Mouse (Mus musculus): ENCODE measurements at regions not wholly inside any gene's neighbourhood (a gene's known extent, or its start where the extent isn't known, plus 50 kb on each side); places are given as distances from the start of the nearest gene placed in this dataset.

DNA sequence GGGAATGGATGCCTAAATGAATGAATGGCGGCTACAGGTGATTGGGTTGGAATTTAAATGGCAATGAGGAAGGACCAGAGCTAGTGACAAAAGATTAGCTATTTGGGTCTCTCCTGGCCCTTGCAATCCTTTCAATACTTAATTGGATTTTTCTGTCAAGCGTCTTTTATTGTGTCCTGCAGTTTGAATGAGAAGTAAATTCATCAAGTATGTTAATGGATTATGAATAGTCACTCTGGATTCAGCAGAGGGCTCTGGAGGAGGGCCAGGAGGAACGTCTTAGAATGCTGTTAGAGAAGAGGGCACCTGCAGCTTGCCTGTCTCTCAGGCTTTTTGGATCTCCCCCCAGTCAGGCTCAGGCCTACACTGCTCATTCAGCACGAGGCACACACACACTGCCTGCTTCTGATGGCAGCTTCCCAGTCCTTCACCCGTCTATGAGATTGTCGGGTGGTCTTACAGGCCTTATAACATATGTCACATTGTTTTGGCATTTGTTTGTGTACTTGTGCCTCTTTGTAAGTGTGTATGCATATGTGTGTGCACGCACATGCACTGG, 197.0 kb upstream of the Stt3b start:
- H3K27ac ChIP-seq (ENCODE audit: low read depth), result no peak overlapping the region
- DNase-seq (ENCODE audit: low spot score) (no peak), ATAC-seq (ENCODE audit: insufficient read depth, low read depth) (no peak)
- no peaks in the 10 kb centered on the region for H3K4me1 ChIP-seq (ENCODE audit: control insufficient read depth, insufficient read depth)
- 77% methylated on average over 7 of the region's 7 CpGs for WGBS
- no peaks in the 10 kb centered on the region for H3K36me3 ChIP-seq (replicated peaks; ENCODE audit: control insufficient read depth, insufficient read depth, low read length)
- H3K4me3 ChIP-seq (ENCODE audit: low read depth, low read length), result no peak overlapping the region
- no peak overlapping the region for H3K9ac ChIP-seq (replicated peaks; ENCODE audit: low read depth, low read length)
- no peak overlapping the region for H3K4me2 ChIP-seq (ENCODE audit: low read depth, low read length)
- H3K27me3 ChIP-seq (ENCODE audit: control insufficient read depth, insufficient read depth, low read length), result no peaks in the 10 kb centered on the region
- H3K9me3 ChIP-seq (replicated peaks; ENCODE audit: control insufficient read depth, low read length), result no peaks in the 10 kb centered on the region
- TF ChIP-seq EP300 (IDR thresholded peaks at IDR 0.05; ENCODE audit: low read depth), result no peak
- no peak for TF ChIP-seq CTCF (IDR thresholded peaks at IDR 0.05; ENCODE audit: low read depth)

- Histone ChIP-seq H3K27ac (ENCODE audit: low read depth) (no peak overlapping the region), H3K4me3 (ENCODE audit: low read depth, low read length) (no peak overlapping the region), H3K9me3 (replicated peaks; ENCODE audit: control insufficient read depth, low read length) (peaks cover 24% of the 10 kb centered on the region), H3K36me3 (replicated peaks; ENCODE audit: control insufficient read depth, insufficient read depth, low read length) (no peaks in the 10 kb centered on the region), H3K27me3 (ENCODE audit: control insufficient read depth, insufficient read depth, low read length) (no peaks in the 10 kb centered on the region), H3K9ac (replicated peaks; ENCODE audit: low read depth, low read length) (no peak overlapping the region), H3K4me2 (ENCODE audit: low read depth, low read length) (no peak overlapping the region), H3K4me1 (ENCODE audit: control insufficient read depth, insufficient read depth) (no peaks in the 10 kb centered on the region)
- ATAC-seq (ENCODE audit: insufficient read depth, low read depth) (no peak), DNase-seq (ENCODE audit: low spot score) (no peak)
- TF ChIP-seq EP300 (IDR thresholded peaks at IDR 0.05; ENCODE audit: low read depth) (no peak), CTCF (IDR thresholded peaks at IDR 0.05; ENCODE audit: low read depth) (no peak)
- WGBS, result 70% methylated on average over 16 of the region's 16 CpGs
Observed at GRCm38 (mm10) chr9:115512835-115513629, 202.8 kb upstream of the Stt3b start.

GRCm38 (mm10) chr9:115517903-115518302, 207.7 kb upstream of the Stt3b start:
- no peaks in the 10 kb centered on the region for H3K27me3 ChIP-seq (ENCODE audit: control insufficient read depth, insufficient read depth, low read length)
- ATAC-seq (ENCODE audit: insufficient read depth, low read depth) (no peak), DNase-seq (ENCODE audit: low spot score) (no peak)
- H3K36me3 ChIP-seq (replicated peaks; ENCODE audit: control insufficient read depth, insufficient read depth, low read length), result no peaks in the 10 kb centered on the region
- no peak for TF ChIP-seq EP300 (IDR thresholded peaks at IDR 0.05; ENCODE audit: low read depth)
- no peak for TF ChIP-seq CTCF (IDR thresholded peaks at IDR 0.05; ENCODE audit: low read depth)
- no peak overlapping the region for H3K4me2 ChIP-seq (ENCODE audit: low read depth, low read length)
- H3K9ac ChIP-seq (replicated peaks; ENCODE audit: low read depth, low read length), result no peak overlapping the region
- H3K27ac ChIP-seq (ENCODE audit: low read depth), result no peak overlapping the region
- peaks cover 24% of the 10 kb centered on the region for H3K9me3 ChIP-seq (replicated peaks; ENCODE audit: control insufficient read depth, low read length)
- no peaks in the 10 kb centered on the region for H3K4me1 ChIP-seq (ENCODE audit: control insufficient read depth, insufficient read depth)
- no peak overlapping the region for H3K4me3 ChIP-seq (ENCODE audit: low read depth, low read length)

GRCm38 (mm10) chr9:115524161-115524560, 213.9 kb upstream of the Stt3b start:
- TF ChIP-seq EP300 (IDR thresholded peaks at IDR 0.05; ENCODE audit: low read depth) (no peak), CTCF (IDR thresholded peaks at IDR 0.05; ENCODE audit: low read depth) (no peak)
- Histone ChIP-seq H3K4me1 (ENCODE audit: control insufficient read depth, insufficient read depth) (no peaks in the 10 kb centered on the region; the same call in 1 of the 2 replicates), H3K4me2 (ENCODE audit: low read depth, low read length) (no peak overlapping the region), H3K9ac (replicated peaks; ENCODE audit: low read depth, low read length) (no peak overlapping the region), H3K9me3 (replicated peaks; ENCODE audit: control insufficient read depth, low read length) (no peaks in the 10 kb centered on the region), H3K27ac (ENCODE audit: low read depth) (no peak overlapping the region), H3K36me3 (replicated peaks; ENCODE audit: control insufficient read depth, insufficient read depth, low read length) (no peaks in the 10 kb centered on the region), H3K27me3 (ENCODE audit: control insufficient read depth, insufficient read depth, low read length) (no peaks in the 10 kb centered on the region), H3K4me3 (ENCODE audit: low read depth, low read length) (no peak overlapping the region)
- WGBS, result 70% methylated on average over 3 of the region's 3 CpGs
- ATAC-seq (ENCODE audit: insufficient read depth, low read depth) (no peak), DNase-seq (ENCODE audit: low spot score) (no peak)

- Histone ChIP-seq H3K36me3 (replicated peaks; ENCODE audit: control insufficient read depth, insufficient read depth, low read length) (no peaks in the 10 kb centered on the region), H3K27ac (ENCODE audit: low read depth) (no peak overlapping the region), H3K9me3 (replicated peaks; ENCODE audit: control insufficient read depth, low read length) (no peaks in the 10 kb centered on the region), H3K4me2 (ENCODE audit: low read depth, low read length) (no peak overlapping the region), H3K4me1 (ENCODE audit: control insufficient read depth, insufficient read depth) (no peaks in the 10 kb centered on the region; the same call in 1 of the 2 replicates), H3K4me3 (ENCODE audit: low read depth, low read length) (no peak overlapping the region), H3K27me3 (ENCODE audit: control insufficient read depth, insufficient read depth, low read length) (no peaks in the 10 kb centered on the region), H3K9ac (replicated peaks; ENCODE audit: low read depth, low read length) (no peak overlapping the region)
- no peak for DNase-seq (ENCODE audit: low spot score)
- 64% methylated on average over 5 of the region's 5 CpGs for WGBS
- ATAC-seq (ENCODE audit: insufficient read depth, low read depth), result no peak
- no peak for TF ChIP-seq EP300 (IDR thresholded peaks at IDR 0.05; ENCODE audit: low read depth)
- no peak for TF ChIP-seq CTCF (IDR thresholded peaks at IDR 0.05; ENCODE audit: low read depth)
Observed at GRCm38 (mm10) chr9:115524591-115524990, 214.4 kb upstream of the Stt3b start.
